Mouse (Mus musculus): ENCODE measurements around the gene Tbc1d1.

GRCm38 (mm10) chr5:64232872-64233271 is 76.8 kb downstream of the Tbc1d1 start:
- TF ChIP-seq CEBPB (IDR thresholded peaks at IDR 0.05; ENCODE audit: insufficient read depth, poor library complexity, severe bottlenecking) (no peak), POLR2A (IDR thresholded peaks at IDR 0.05; ENCODE audit: insufficient read length, low read depth) (no peak), USF1 (IDR thresholded peaks at IDR 0.05; ENCODE audit: low read depth) (no peak), TCF12 (IDR thresholded peaks at IDR 0.05; ENCODE audit: insufficient read depth, poor library complexity, severe bottlenecking) (no peak), E2F4 (IDR thresholded peaks at IDR 0.05; ENCODE audit: insufficient read depth) (no peak), REST (IDR thresholded peaks at IDR 0.05; ENCODE audit: insufficient read depth, insufficient read length) (no peak), MYOD1 (IDR thresholded peaks at IDR 0.05; ENCODE audit: control insufficient read depth in 1 of 3, insufficient read length in 2 of 3, low read depth in 2 of 3) (no peak), POLR2AphosphoS2 (IDR thresholded peaks at IDR 0.05; ENCODE audit: insufficient read length, low read depth) (no peak), MAX (IDR thresholded peaks at IDR 0.05; ENCODE audit: low read depth) (no peak)

Measured in myocyte (in vitro differentiated cells).